20 mouse cellular contexts compared by ENCODE assay signal in the genomic region with DNA sequence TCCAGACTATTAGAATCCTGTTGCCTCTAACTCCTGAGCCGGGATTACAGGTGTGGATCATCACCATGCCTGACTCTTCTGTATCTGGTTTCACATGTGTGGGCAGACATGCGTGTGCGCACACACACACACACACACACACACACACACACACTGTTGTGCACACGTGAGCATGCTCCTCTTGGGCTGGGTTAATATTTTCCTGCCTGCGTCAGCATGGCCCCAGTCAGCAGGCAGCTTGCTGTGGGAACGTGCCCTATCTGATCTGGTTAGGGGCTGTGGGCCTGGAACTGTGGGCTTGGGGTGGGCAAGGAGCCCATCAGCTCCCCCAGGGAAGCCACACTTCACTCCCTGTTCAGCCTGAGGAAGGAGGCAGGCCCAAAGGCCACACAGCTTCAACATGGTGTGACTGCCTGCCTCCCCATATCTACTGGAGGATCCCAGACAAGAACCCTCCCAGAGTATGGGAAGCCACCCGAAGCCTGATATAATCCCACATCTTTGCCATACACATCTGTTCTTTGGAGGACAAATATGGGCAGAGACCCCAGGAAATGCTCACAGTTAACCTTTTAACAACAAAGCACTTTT. TPM values are rescaled to one million over a fixed set of nuclear protein-coding genes. Genes with fewer than 3 reads are reported as not detected.
A peak's percentile ranks its signal among the peaks of the same experiment; 100 is the strongest.
DNase-seq lines count a peak whose midpoint lies in the region; ATAC-seq lines count a peak whose summit lies in the region.
"Had no signal": no experiment of that assay in that cellular context is flagged by ENCODE, and none has a peak within 500 bp of the region (broad histone marks: within the 10 kb centered on the region; RNA-seq: fewer than 3 reads in every experiment).

No protein-coding gene starts in this region.

- no peaks in the 10 kb centered on the region for H3K27me3 ChIP-seq in neural tube, embryonic 13.5 days
- no peaks in the 10 kb centered on the region for H3K27me3 ChIP-seq in neural tube, embryonic 15.5 days (replicated peaks)
- H3K27me3 ChIP-seq in kidney, embryonic 14.5 days (ENCODE audit: control insufficient read depth, insufficient read depth, low read length): no peaks in the 10 kb centered on the region
- H3K27me3 ChIP-seq in hindbrain, embryonic 11.5 days (ENCODE audit: control insufficient read depth, insufficient read depth, low read length): no peaks in the 10 kb centered on the region
- H3K27me3 ChIP-seq: hindbrain, embryonic 12.5 days; neural tube, embryonic 12.5 days had no signal

- ATAC-seq in neural tube, embryonic 13.5 days (ENCODE audit: low read depth): no peak
- ATAC-seq in neural tube, embryonic 15.5 days (ENCODE audit: low FRiP score): no peak
- peak; percentile 29 for ATAC-seq in kidney, embryonic 14.5 days (ENCODE audit: low FRiP score, low TSS enrichment)
- no peak for ATAC-seq in megakaryocyte, adult 5-6 weeks (ENCODE audit: poor library complexity, severe bottlenecking)
- no peak for ATAC-seq in hindbrain, embryonic 11.5 days (ENCODE audit: low FRiP score)
- ATAC-seq: forebrain, embryonic 16.5 days; lung, postnatal 0 days had no signal

- H3K9me3 ChIP-seq in neural tube, embryonic 13.5 days: no peaks in the 10 kb centered on the region
- H3K9me3 ChIP-seq in neural tube, embryonic 15.5 days (replicated peaks): no peaks in the 10 kb centered on the region
- H3K9me3 ChIP-seq in kidney, embryonic 14.5 days (ENCODE audit: control insufficient read depth, low read length): no peaks in the 10 kb centered on the region
- no peaks in the 10 kb centered on the region for H3K9me3 ChIP-seq in hindbrain, embryonic 11.5 days (ENCODE audit: control insufficient read depth, low read length)
- H3K9me3 ChIP-seq: hindbrain, embryonic 12.5 days; neural tube, embryonic 12.5 days had no signal

- H3K4me3 ChIP-seq in neural tube, embryonic 13.5 days: no peak overlapping the region
- no peak overlapping the region for H3K4me3 ChIP-seq in neural tube, embryonic 15.5 days (replicated peaks)
- H3K4me3 ChIP-seq in kidney, embryonic 14.5 days (ENCODE audit: low read length): no peak overlapping the region
- H3K4me3 ChIP-seq in hindbrain, embryonic 11.5 days (ENCODE audit: low read depth, low read length): no peak overlapping the region
- H3K4me3 ChIP-seq: gastrocnemius, adult 2 months; hindbrain, embryonic 12.5 days; neural tube, embryonic 12.5 days had no signal

- WGBS in neural tube, embryonic 13.5 days: 69% methylated on average over 7 of the region's 7 CpGs
- 79% methylated on average over 7 of the region's 7 CpGs for WGBS in neural tube, embryonic 15.5 days
- WGBS in kidney, embryonic 14.5 days: 42% methylated on average over 7 of the region's 7 CpGs
- WGBS in hindbrain, embryonic 11.5 days: 69% methylated on average over 7 of the region's 7 CpGs

- H3K4me2 ChIP-seq in neural tube, embryonic 13.5 days: no peak overlapping the region
- H3K4me2 ChIP-seq in neural tube, embryonic 15.5 days: no peak overlapping the region
- no peak overlapping the region for H3K4me2 ChIP-seq in kidney, embryonic 14.5 days (replicated peaks; ENCODE audit: low read depth, low read length)
- H3K4me2 ChIP-seq in hindbrain, embryonic 11.5 days (replicated peaks; ENCODE audit: low read depth, low read length): no peak overlapping the region
- H3K4me2 ChIP-seq: hindbrain, embryonic 12.5 days; neural tube, embryonic 12.5 days had no signal

- no peaks in the 10 kb centered on the region for H3K36me3 ChIP-seq in neural tube, embryonic 13.5 days
- no peaks in the 10 kb centered on the region for H3K36me3 ChIP-seq in neural tube, embryonic 15.5 days
- H3K36me3 ChIP-seq in kidney, embryonic 14.5 days (ENCODE audit: control insufficient read depth, insufficient read depth, low read length): no peaks in the 10 kb centered on the region
- no peaks in the 10 kb centered on the region for H3K36me3 ChIP-seq in hindbrain, embryonic 11.5 days (ENCODE audit: control insufficient read depth, insufficient read depth, low read length)
- H3K36me3 ChIP-seq: hindbrain, embryonic 12.5 days; neural tube, embryonic 12.5 days had no signal

- H3K9ac ChIP-seq in neural tube, embryonic 13.5 days: peak overlapping the region; percentile 1; the same call in 1 of the 2 replicates
- no peak overlapping the region for H3K9ac ChIP-seq in neural tube, embryonic 15.5 days (replicated peaks)
- no peak overlapping the region for H3K9ac ChIP-seq in kidney, embryonic 14.5 days (ENCODE audit: low read depth, low read length)
- no peak overlapping the region for H3K9ac ChIP-seq in hindbrain, embryonic 11.5 days (ENCODE audit: low read depth, low read length)
- H3K9ac ChIP-seq: hindbrain, embryonic 12.5 days; neural tube, embryonic 12.5 days had no signal

- H3K27ac ChIP-seq in neural tube, embryonic 13.5 days (replicated peaks): no peak overlapping the region
- no peak overlapping the region for H3K27ac ChIP-seq in neural tube, embryonic 15.5 days (replicated peaks)
- peak overlapping the region; percentile 77 for H3K27ac ChIP-seq in kidney, embryonic 14.5 days (ENCODE audit: low read depth, low read length)
- H3K27ac ChIP-seq in hindbrain, embryonic 11.5 days (ENCODE audit: low read depth, low read length): no peak overlapping the region
- H3K27ac ChIP-seq: gastrocnemius, adult 2 months; hindbrain, embryonic 12.5 days; neural tube, embryonic 12.5 days had no signal

- DNase-seq in kidney, postnatal 4 days: peak; percentile 59 to 71
- peak; percentile 68 for DNase-seq in yolk sac, embryonic 10.5 days (ENCODE audit: low spot score)
- DNase-seq in hindbrain, embryonic 11.5 days (ENCODE audit: low spot score): no peak
- DNase-seq in retina, postnatal 1 day: no peak
- DNase-seq: gastrocnemius, adult 2 months; heart, adult 18-20 months; right cerebral cortex, postnatal 4 days; thymus, postnatal 4 days had no signal

- H3K4me1 ChIP-seq in neural tube, embryonic 13.5 days (replicated peaks): no peaks in the 10 kb centered on the region
- H3K4me1 ChIP-seq in neural tube, embryonic 15.5 days: no peaks in the 10 kb centered on the region
- H3K4me1 ChIP-seq in kidney, embryonic 14.5 days (ENCODE audit: control insufficient read depth, insufficient read depth, low read length): peaks cover 16% of the 10 kb centered on the region
- no peaks in the 10 kb centered on the region for H3K4me1 ChIP-seq in hindbrain, embryonic 11.5 days (replicated peaks; ENCODE audit: control insufficient read depth, insufficient read depth, low read length)
- H3K4me1 ChIP-seq: hindbrain, embryonic 12.5 days; neural tube, embryonic 12.5 days had no signal

RNA-seq across cellular contexts. Expression of gene Aqp7, which starts 8.9 kb away (rescaled TPM):
- not detected in 2 replicates for polyA plus RNA-seq in neural tube, embryonic 13.5 days (2015; fragmentation: Nextera tagmentation; extraction: Ambion mirVana)
- polyA plus RNA-seq in neural tube, embryonic 15.5 days (2015; fragmentation: Nextera tagmentation; extraction: Ambion mirVana): not detected in 2 replicates
- polyA plus RNA-seq in kidney, embryonic 14.5 days (2014; fragmentation: Nextera tagmentation; extraction: Ambion mirVana): 0.46 and 0.53 TPM in 2 replicates
- not detected in 2 replicates for total RNA-seq in megakaryocyte, adult 5-6 weeks (2015)
- total RNA-seq in megakaryocyte, adult 5-6 weeks (2017): not detected in 2 replicates
- 0.07 TPM in 1 of 2 replicates, not detected in the other for polyA plus RNA-seq in hindbrain, embryonic 11.5 days (2014; fragmentation: Nextera tagmentation; extraction: Ambion mirVana)
- total RNA-seq: megakaryocyte-erythroid progenitor cell, adult 5-6 weeks; monocyte, adult 5-6 weeks had no signal
- polyA plus RNA-seq: erythroblast, embryonic 14.5 days; forebrain, embryonic 16.5 days; hindbrain, embryonic 12.5 days; neural tube, embryonic 12.5 days had no signal

RNA-seq across cellular contexts. Expression of gene Aqp3, which starts 41.1 kb away (rescaled TPM):
- polyA plus RNA-seq in neural tube, embryonic 13.5 days (2015; fragmentation: Nextera tagmentation; extraction: Ambion mirVana): 0.20 and 0.59 TPM in 2 replicates
- 0.65 TPM in 1 of 2 replicates, not detected in the other for polyA plus RNA-seq in neural tube, embryonic 15.5 days (2015; fragmentation: Nextera tagmentation; extraction: Ambion mirVana)
- polyA plus RNA-seq in kidney, embryonic 14.5 days (2014; fragmentation: Nextera tagmentation; extraction: Ambion mirVana): 12.8 and 13.3 TPM in 2 replicates
- not detected in 2 replicates for total RNA-seq in megakaryocyte, adult 5-6 weeks (2015)
- 0.07 and 0.45 TPM in 2 replicates for total RNA-seq in megakaryocyte, adult 5-6 weeks (2017)
- polyA plus RNA-seq in hindbrain, embryonic 11.5 days (2014; fragmentation: Nextera tagmentation; extraction: Ambion mirVana): 1.2 and 1.3 TPM in 2 replicates
- total RNA-seq: adrenal gland, adult 18-20 months; gastrocnemius, adult 2 months had no signal

Comparison
In these comparisons a context has a peak if more than half of its experiments do, and no peak if none do; other contexts are left out.
1. DNase-seq: peak in kidney, postnatal 4 days (2 of 2) and yolk sac, embryonic 10.5 days (single experiment); none in hindbrain, embryonic 11.5 days (single experiment) and retina, postnatal 1 day (single experiment).